Mouse (Mus musculus): ENCODE results near the gene Rhov. TPM values are rescaled to one million over a fixed set of nuclear protein-coding genes. Genes with fewer than 3 reads are reported as not detected.
A peak's percentile ranks its signal among the peaks of the same experiment; 100 is the strongest.

The Rhov gene
- total and polyA plus RNA-seq, 2 experiments from 2014 or later, result 28.4 to 32.6 TPM

DNA sequence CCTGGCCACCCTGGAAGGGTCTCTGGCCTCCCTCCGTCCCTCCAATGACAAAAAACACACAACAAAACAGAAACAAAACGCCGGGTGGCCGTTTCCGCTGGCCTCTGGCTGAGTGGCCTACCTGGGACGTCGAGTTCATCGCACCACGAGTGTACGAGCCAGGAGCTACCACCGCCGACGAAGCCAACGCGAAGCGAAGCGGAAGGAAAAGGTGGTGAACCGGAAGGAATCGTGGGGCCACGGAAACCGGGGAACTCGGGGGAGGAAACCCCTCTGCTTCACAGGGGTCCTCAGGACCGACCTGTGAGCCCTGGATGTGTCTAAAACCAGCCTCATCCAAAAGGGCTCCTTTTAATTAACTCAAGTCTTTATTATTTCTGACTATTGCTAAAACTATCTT lies 6.7 kb upstream of the Rhov start:
- H3K36me3 ChIP-seq (ENCODE audit: insufficient read depth, low read length), result no peaks in the 10 kb centered on the region
- H3K27me3 ChIP-seq (ENCODE audit: insufficient read depth, low read length), result no peaks in the 10 kb centered on the region
- no peak overlapping the region for H3K9ac ChIP-seq (replicated peaks; ENCODE audit: low read length)
- no peak overlapping the region for H3K4me2 ChIP-seq (ENCODE audit: low read depth, low read length)
- WGBS, result 86% methylated on average over 23 of the region's 23 CpGs
- TF ChIP-seq CTCF (IDR thresholded peaks at IDR 0.05; ENCODE audit: low read depth), result no peak
- ATAC-seq (no peak), DNase-seq (ENCODE audit: low spot score) (no peak)
- H3K4me3 ChIP-seq (ENCODE audit: low read length), result no peak overlapping the region
- H3K27ac ChIP-seq, result no peak overlapping the region
- no peaks in the 10 kb centered on the region for H3K4me1 ChIP-seq (ENCODE audit: insufficient read depth, low read length)
- H3K9me3 ChIP-seq (ENCODE audit: low read length), result no peaks in the 10 kb centered on the region

GRCm38 (mm10) chr2:119276926-119277325 lies 5.9 kb upstream of the Rhov start:
- no peaks in the 10 kb centered on the region for H3K36me3 ChIP-seq (ENCODE audit: insufficient read depth, low read length)
- H3K4me3 ChIP-seq (ENCODE audit: low read length), result no peak overlapping the region
- no peak overlapping the region for H3K4me2 ChIP-seq (ENCODE audit: low read depth, low read length)
- no peak for TF ChIP-seq CTCF (IDR thresholded peaks at IDR 0.05; ENCODE audit: low read depth)
- ATAC-seq (no peak), DNase-seq (ENCODE audit: low spot score) (no peak)
- no peak overlapping the region for H3K27ac ChIP-seq
- WGBS, result 83% methylated on average over 7 of the region's 7 CpGs
- no peak overlapping the region for H3K9ac ChIP-seq (replicated peaks; ENCODE audit: low read length)
- no peaks in the 10 kb centered on the region for H3K4me1 ChIP-seq (ENCODE audit: insufficient read depth, low read length)
- H3K9me3 ChIP-seq (ENCODE audit: low read length), result no peaks in the 10 kb centered on the region
- no peaks in the 10 kb centered on the region for H3K27me3 ChIP-seq (ENCODE audit: insufficient read depth, low read length)

DNA sequence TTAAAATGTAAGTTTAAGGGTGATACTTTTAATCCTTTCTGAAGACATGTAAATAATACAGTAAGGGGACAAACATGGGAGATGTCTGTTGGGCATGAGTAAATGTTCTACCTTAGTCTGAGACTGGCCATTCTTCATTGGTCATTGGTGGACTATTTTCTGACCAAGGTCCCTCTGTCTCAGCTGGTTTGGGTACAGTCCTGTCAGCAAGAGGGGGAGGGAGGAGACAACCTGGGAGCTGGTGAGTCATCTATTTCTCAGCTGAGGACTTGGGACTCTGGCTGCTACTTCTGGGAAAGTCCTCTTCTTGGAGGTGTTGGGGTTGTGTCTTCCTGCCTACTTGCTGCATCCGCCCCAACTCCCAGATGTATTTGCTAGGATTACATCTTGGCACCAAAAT lies 3.1 kb upstream of the Rhov start:
- 0 out of 2 replicates have a peak, but pooled peaks cover 3% of the 10 kb centered on the region for H3K4me1 ChIP-seq (ENCODE audit: insufficient read depth, low read length)
- no peaks in the 10 kb centered on the region for H3K27me3 ChIP-seq (ENCODE audit: insufficient read depth, low read length)
- no peak overlapping the region for H3K27ac ChIP-seq
- no peak for DNase-seq (ENCODE audit: low spot score)
- 87% methylated on average over 1 of the region's 1 CpGs for WGBS
- no peaks in the 10 kb centered on the region for H3K9me3 ChIP-seq (ENCODE audit: low read length)
- no peaks in the 10 kb centered on the region for H3K36me3 ChIP-seq (ENCODE audit: insufficient read depth, low read length)
- no peak overlapping the region for H3K4me2 ChIP-seq (ENCODE audit: low read depth, low read length)
- no peak overlapping the region for H3K4me3 ChIP-seq (ENCODE audit: low read length)
- ATAC-seq, result no peak
- no peak for TF ChIP-seq CTCF (IDR thresholded peaks at IDR 0.05; ENCODE audit: low read depth)
- no peak overlapping the region for H3K9ac ChIP-seq (replicated peaks; ENCODE audit: low read length)

DNA sequence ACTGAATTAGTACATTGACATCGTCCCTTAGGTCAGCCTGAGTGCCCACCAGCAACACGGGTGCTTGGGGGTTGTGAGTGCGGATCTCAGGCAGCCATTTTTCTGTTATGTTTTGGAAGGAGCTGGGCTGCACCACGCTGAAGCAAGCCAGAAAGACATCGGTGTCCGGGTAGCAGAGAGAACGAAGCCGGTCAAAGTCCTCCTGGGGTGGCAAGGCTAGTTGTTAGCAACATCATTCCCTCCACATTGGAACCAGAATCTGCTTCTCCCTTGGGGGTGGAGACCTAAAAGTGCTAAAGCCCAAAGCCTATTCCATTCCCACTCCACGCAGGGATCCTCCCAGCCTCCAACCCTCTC lies 808 bp downstream of the Rhov start:
- Histone ChIP-seq H3K36me3 (ENCODE audit: insufficient read depth, low read length) (no peaks in the 10 kb centered on the region), H3K27me3 (ENCODE audit: insufficient read depth, low read length) (no peaks in the 10 kb centered on the region), H3K27ac (peak overlapping the region; percentile 67), H3K4me2 (ENCODE audit: low read depth, low read length) (peak overlapping the region; percentile 65), H3K4me3 (ENCODE audit: low read length) (peak overlapping the region; percentile 45), H3K9me3 (ENCODE audit: low read length) (no peaks in the 10 kb centered on the region), H3K4me1 (ENCODE audit: insufficient read depth, low read length) (0 out of 2 replicates have a peak, but pooled peaks cover 3% of the 10 kb centered on the region), H3K9ac (replicated peaks; ENCODE audit: low read length) (peak overlapping the region; percentile 59; the same call in 1 of the 2 replicates)
- 46% methylated on average over 9 of the region's 9 CpGs for WGBS
- no peak for TF ChIP-seq CTCF (IDR thresholded peaks at IDR 0.05; ENCODE audit: low read depth)
- no peak for DNase-seq (ENCODE audit: low spot score)
- ATAC-seq, result no peak

DNA sequence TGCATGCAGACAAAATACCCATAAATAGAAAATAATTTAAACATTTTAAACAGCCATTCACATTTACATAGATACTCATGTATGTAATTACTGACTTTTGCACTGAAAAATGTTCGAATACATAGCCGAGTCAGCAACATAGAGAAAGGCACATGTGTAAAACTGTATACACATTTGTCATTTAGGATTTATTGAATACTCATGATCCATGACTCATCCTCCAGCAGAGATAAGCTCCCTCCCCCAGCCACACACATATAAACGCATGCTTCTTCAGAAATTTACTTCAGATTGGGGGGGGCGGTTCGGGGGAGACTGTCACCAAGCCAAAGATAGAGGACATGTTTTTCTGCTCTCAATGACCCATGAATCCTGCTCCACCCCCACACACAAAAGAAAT lies 7.3 kb downstream of the Rhov start:
- ATAC-seq, result no peak
- no peaks in the 10 kb centered on the region for H3K36me3 ChIP-seq (ENCODE audit: insufficient read depth, low read length)
- WGBS, result 80% methylated on average over 5 of the region's 5 CpGs
- no peaks in the 10 kb centered on the region for H3K27me3 ChIP-seq (ENCODE audit: insufficient read depth, low read length)
- H3K4me3 ChIP-seq (ENCODE audit: low read length), result no peak overlapping the region
- TF ChIP-seq CTCF (IDR thresholded peaks at IDR 0.05; ENCODE audit: low read depth), result no peak
- H3K9me3 ChIP-seq (ENCODE audit: low read length), result no peaks in the 10 kb centered on the region
- H3K4me1 ChIP-seq (ENCODE audit: insufficient read depth, low read length), result no peaks in the 10 kb centered on the region
- DNase-seq (ENCODE audit: low spot score), result no peak
- H3K27ac ChIP-seq, result no peak overlapping the region
- H3K4me2 ChIP-seq (ENCODE audit: low read depth, low read length), result no peak overlapping the region
- no peak overlapping the region for H3K9ac ChIP-seq (replicated peaks; ENCODE audit: low read length)

GRCm38 (mm10) chr2:119262978-119263377 lies 8.1 kb downstream of the Rhov start:
- Histone ChIP-seq H3K4me2 (ENCODE audit: low read depth, low read length) (peak overlapping the region; percentile 27), H3K36me3 (ENCODE audit: insufficient read depth, low read length) (no peaks in the 10 kb centered on the region), H3K9me3 (ENCODE audit: low read length) (no peaks in the 10 kb centered on the region), H3K9ac (replicated peaks; ENCODE audit: low read length) (no peak overlapping the region; the same call in 1 of the 2 replicates), H3K4me1 (ENCODE audit: insufficient read depth, low read length) (no peaks in the 10 kb centered on the region), H3K4me3 (ENCODE audit: low read length) (no peak overlapping the region), H3K27ac (0 out of 2 replicates have a peak overlapping the region, but pooled peaks have one; percentile 28), H3K27me3 (ENCODE audit: insufficient read depth, low read length) (no peaks in the 10 kb centered on the region)
- no peak for TF ChIP-seq CTCF (IDR thresholded peaks at IDR 0.05; ENCODE audit: low read depth)
- 22% methylated on average over 8 of the region's 8 CpGs for WGBS
- DNase-seq (ENCODE audit: low spot score), result peak; percentile 75
- peak; percentile 78 for ATAC-seq

GRCm38 (mm10) chr2:119261326-119261725 lies 9.7 kb downstream of the Rhov start:
- no peak overlapping the region for H3K4me3 ChIP-seq (ENCODE audit: low read length)
- H3K9me3 ChIP-seq (ENCODE audit: low read length), result no peaks in the 10 kb centered on the region
- peak; percentile 77 for ATAC-seq
- DNase-seq (ENCODE audit: low spot score), result peak; percentile 49
- TF ChIP-seq CTCF (IDR thresholded peaks at IDR 0.05; ENCODE audit: low read depth), result no peak
- no peaks in the 10 kb centered on the region for H3K4me1 ChIP-seq (ENCODE audit: insufficient read depth, low read length)
- WGBS, result 27% methylated on average over 2 of the region's 2 CpGs
- no peak overlapping the region for H3K27ac ChIP-seq
- no peak overlapping the region for H3K9ac ChIP-seq (replicated peaks; ENCODE audit: low read length)
- no peaks in the 10 kb centered on the region for H3K36me3 ChIP-seq (ENCODE audit: insufficient read depth, low read length)
- H3K27me3 ChIP-seq (ENCODE audit: insufficient read depth, low read length), result no peaks in the 10 kb centered on the region
- H3K4me2 ChIP-seq (ENCODE audit: low read depth, low read length), result no peak overlapping the region

All from hindbrain, postnatal 0 days (tissue).